Mouse (Mus musculus) stomach, postnatal 0 days (tissue): Measurements from ENCODE around the gene Uaca. TPM values are rescaled to one million over a fixed set of nuclear protein-coding genes. Genes with fewer than 3 reads are reported as not detected.

ENCODE experiments used
- ATAC-seq: fragments of 200-750 bp; cut with Nextera tagmentation; 2 replicates; pipeline ENCODE4 v1.8.0; 2017; ENCODE audit not compliant: low FRiP score, low TSS enrichment
- DNase-seq: peaks from one replicate; pipeline ENCODE4 v3.0.0-alpha.2; 2016; ENCODE audit warnings: low spot score
- H3K27ac ChIP-seq: fragments of 300-500 bp; sonication (generic); replicated peaks from 2 replicates; pipeline ENCODE4 v1.5.1; 2014; ENCODE audit warnings: mild to moderate bottlenecking, control low read depth
- H3K27me3 ChIP-seq: fragments of 300-500 bp; sonication (generic); 2 replicates; pipeline ENCODE4 v1.6.1; 2014; ENCODE audit warnings: low read length; ENCODE audit not compliant: control insufficient read depth, insufficient read depth
- H3K36me3 ChIP-seq: fragments of 300-500 bp; sonication (generic); 2 replicates; pipeline ENCODE4 v1.6.1; 2014; ENCODE audit warnings: low read length, mixed read lengths; ENCODE audit not compliant: control insufficient read depth, insufficient read depth
- H3K4me1 ChIP-seq: fragments of 300-500 bp; sonication (generic); replicated peaks from 2 replicates; pipeline ENCODE4 v1.6.1; 2014; ENCODE audit warnings: antibody characterized with exemption; ENCODE audit not compliant: control insufficient read depth, insufficient read depth
- H3K4me2 ChIP-seq: fragments of 300-500 bp; sonication (generic); replicated peaks from 2 replicates; pipeline ENCODE4 v1.6.1; 2014; ENCODE audit warnings: low read depth, mild to moderate bottlenecking, control low read depth, moderate library complexity
- H3K4me3 ChIP-seq: fragments of 300-500 bp; sonication (generic); 2 replicates; pipeline ENCODE4 v1.5.1; 2014; ENCODE audit warnings: low read depth, low read length, control low read depth
- H3K9ac ChIP-seq: fragments of 300-500 bp; sonication (generic); 2 replicates; pipeline ENCODE4 v1.6.1; 2014; ENCODE audit warnings: mild to moderate bottlenecking, low read length, control low read depth, mixed read lengths
- H3K9me3 ChIP-seq: fragments of 300-500 bp; sonication (generic); 2 replicates; pipeline ENCODE4 v1.6.1; 2016; ENCODE audit warnings: low read length; ENCODE audit not compliant: control insufficient read depth
- CTCF ChIP-seq: IDR thresholded peaks from 2 replicates; pipeline ENCODE4 v1.5.1; 2016; ENCODE audit warnings: antibody characterized with exemption, low read depth, mild to moderate bottlenecking, moderate library complexity
- EP300 ChIP-seq: optimal IDR thresholded peaks from 2 replicates; pipeline ENCODE3; 2016; ENCODE audit warnings: antibody characterized with exemption
- WGBS: fragments of 180-500 bp; shearing (Covaris S2); extraction: QIAGEN DNeasy Blood & Tissue Kit; methylation state at CpG from one replicate; pipeline ENCODE4 v1.1.7; 2014; 5-methylcytosine and 5-hydroxymethylcytosine counted together
- polyA plus RNA-seq: library from polyadenylated mRNA; unstranded; fragments of >200 nt; fragmentation: Nextera tagmentation; extraction: Ambion mirVana; gene quantifications from 2 replicates; pipeline ENCODE4 v1.2.1, GENCODE M21; 2015

The Uaca gene
- polyA plus RNA-seq, 1 experiment from 2014 or later = 17.3 TPM

GRCm38 (mm10) chr9:60858306-60858960, 64.1 kb downstream of the Uaca start:
- 0 out of 2 replicates have a peak, but pooled peaks have one; percentile 34 for ATAC-seq
- DNase-seq = no peak
- Histone ChIP-seq H3K9ac (no peak overlapping the region), H3K4me1 (no peaks in the 10 kb centered on the region), H3K9me3 (no peaks in the 10 kb centered on the region), H3K36me3 (peaks cover 3% of the 10 kb centered on the region; the same call in 1 of the 2 replicates), H3K27me3 (no peaks in the 10 kb centered on the region), H3K4me2 (peak overlapping the region; percentile 29; the same call in 1 of the 2 replicates), H3K27ac (no peak overlapping the region), H3K4me3 (no peak overlapping the region)
- 42% methylated on average over 11 of the region's 11 CpGs for WGBS
- TF ChIP-seq EP300 = no peak
- peak; percentile 94 for TF ChIP-seq CTCF

- H3K4me2 ChIP-seq = no peak overlapping the region
- H3K9ac ChIP-seq = no peak overlapping the region
- no peak overlapping the region for H3K27ac ChIP-seq
- H3K9me3 ChIP-seq = no peaks in the 10 kb centered on the region
- peaks cover 3% of the 10 kb centered on the region; the same call in 1 of the 2 replicates for H3K36me3 ChIP-seq
- no peaks in the 10 kb centered on the region for H3K27me3 ChIP-seq
- no peak overlapping the region for H3K4me3 ChIP-seq
- no peaks in the 10 kb centered on the region for H3K4me1 ChIP-seq
- 73% methylated on average over 9 of the region's 9 CpGs for WGBS
- no peak for ATAC-seq
- no peak for TF ChIP-seq CTCF
- no peak for TF ChIP-seq EP300
- no peak for DNase-seq
These were observed 64.7 kb downstream of the Uaca start for GRCm38 (mm10) chr9:60859031-60859430.

- no peaks in the 10 kb centered on the region for H3K4me1 ChIP-seq
- no peaks in the 10 kb centered on the region for H3K27me3 ChIP-seq
- no peaks in the 10 kb centered on the region for H3K9me3 ChIP-seq
- H3K4me3 ChIP-seq = no peak overlapping the region
- TF ChIP-seq CTCF (no peak), EP300 (no peak)
- ATAC-seq = no peak
- H3K36me3 ChIP-seq = peaks cover 3% of the 10 kb centered on the region; the same call in 1 of the 2 replicates
- H3K4me2 ChIP-seq = no peak overlapping the region
- WGBS = 87% methylated on average over 5 of the region's 5 CpGs
- no peak overlapping the region for H3K27ac ChIP-seq
- no peak overlapping the region for H3K9ac ChIP-seq
- DNase-seq = no peak
These were observed 66.7 kb downstream of the Uaca start for GRCm38 (mm10) chr9:60861030-60861429.

GRCm38 (mm10) chr9:60864664-60865063, 70.3 kb downstream of the Uaca start:
- no peaks in the 10 kb centered on the region for H3K9me3 ChIP-seq
- DNase-seq (no peak), ATAC-seq (no peak)
- no peak overlapping the region for H3K9ac ChIP-seq
- 86% methylated on average over 9 of the region's 9 CpGs for WGBS
- no peaks in the 10 kb centered on the region for H3K27me3 ChIP-seq
- TF ChIP-seq CTCF = no peak
- TF ChIP-seq EP300 = no peak
- no peaks in the 10 kb centered on the region for H3K4me1 ChIP-seq
- no peak overlapping the region for H3K4me3 ChIP-seq
- H3K4me2 ChIP-seq = no peak overlapping the region
- no peak overlapping the region for H3K27ac ChIP-seq
- H3K36me3 ChIP-seq = peaks cover 3% of the 10 kb centered on the region; the same call in 1 of the 2 replicates

GRCm38 (mm10) chr9:60865866-60866265, 71.5 kb downstream of the Uaca start:
- Histone ChIP-seq H3K4me1 (no peaks in the 10 kb centered on the region), H3K9ac (no peak overlapping the region), H3K27me3 (no peaks in the 10 kb centered on the region), H3K4me3 (no peak overlapping the region), H3K27ac (no peak overlapping the region; the same call in 1 of the 2 replicates), H3K4me2 (no peak overlapping the region), H3K36me3 (peaks cover 5% of the 10 kb centered on the region; the same call in 1 of the 2 replicates), H3K9me3 (no peaks in the 10 kb centered on the region)
- DNase-seq = no peak
- TF ChIP-seq CTCF = no peak
- TF ChIP-seq EP300 = no peak
- no peak for ATAC-seq
- 68% methylated on average over 4 of the region's 4 CpGs for WGBS

- Histone ChIP-seq H3K36me3 (peaks cover 9% of the 10 kb centered on the region), H3K4me1 (no peaks in the 10 kb centered on the region), H3K9me3 (no peaks in the 10 kb centered on the region), H3K4me3 (no peak overlapping the region), H3K4me2 (no peak overlapping the region), H3K27ac (no peak overlapping the region), H3K27me3 (no peaks in the 10 kb centered on the region), H3K9ac (no peak overlapping the region)
- 76% methylated on average over 18 of the region's 18 CpGs for WGBS
- DNase-seq = no peak
- ATAC-seq = no peak
- TF ChIP-seq EP300 (no peak), CTCF (no peak)
These were observed 76.1 kb downstream of the Uaca start for GRCm38 (mm10) chr9:60870451-60870850.
